Mouse (Mus musculus): ENCODE measurements around the gene Dhodh.

DNA sequence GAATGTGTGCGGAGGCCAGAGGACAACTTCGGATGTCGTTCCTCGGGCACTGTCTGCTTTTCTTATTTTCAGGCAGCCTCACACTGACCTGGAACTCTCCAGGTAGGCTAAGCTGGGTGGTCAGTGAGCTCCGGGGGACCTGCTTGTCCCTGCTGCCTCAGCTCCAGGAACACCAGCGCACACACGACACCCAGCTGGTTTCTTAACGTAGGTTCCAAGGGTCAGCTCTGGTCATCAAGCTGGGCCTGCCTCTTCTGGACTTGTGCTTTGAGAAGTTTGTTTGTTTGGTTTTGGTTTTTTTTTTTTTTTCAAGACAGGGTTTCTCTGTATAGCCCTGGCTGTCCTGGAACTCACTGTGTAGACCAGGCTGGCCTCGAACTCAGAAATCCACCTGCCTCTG is 17.6 kb downstream of the Dhodh start:
- TF ChIP-seq POLR2A (IDR thresholded peaks at IDR 0.05; ENCODE audit: low read depth, low read length) (no peak), CTCF (IDR thresholded peaks at IDR 0.05; ENCODE audit: extremely low read depth, insufficient read length, insufficient replicate concordance, low read depth, low read length) (no peak)

All from small intestine, adult 2 months (tissue).